Mouse (Mus musculus): ENCODE results near the gene A730049H05Rik. TPM values are rescaled to one million over a fixed set of nuclear protein-coding genes. Genes with fewer than 3 reads are reported as not detected.

The A730049H05Rik gene
- polyA plus RNA-seq, 1 experiment from 2014 or later, result 1.6 TPM

DNA sequence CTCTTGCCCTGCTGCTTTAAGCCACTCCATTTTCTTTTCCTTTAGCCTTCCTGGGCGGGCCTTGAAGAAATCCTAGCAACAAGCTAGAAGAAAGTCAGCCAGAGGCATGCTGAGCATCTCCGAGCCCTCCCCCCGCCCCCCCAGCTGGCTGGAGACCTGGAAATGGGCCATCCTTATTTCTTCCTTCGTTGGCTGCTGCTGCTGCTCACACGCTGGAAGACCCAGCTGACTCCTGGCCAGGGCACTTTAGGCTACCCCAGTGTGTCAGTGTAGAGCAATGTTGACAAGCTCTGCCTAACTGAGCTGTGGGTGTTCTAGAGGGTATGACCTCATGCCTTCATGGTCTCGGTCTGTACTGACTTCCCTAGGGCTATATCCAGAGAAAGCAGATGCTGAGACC is 13.1 kb upstream of the A730049H05Rik start:
- no peaks in the 10 kb centered on the region for H3K27me3 ChIP-seq
- no peak overlapping the region for H3K4me2 ChIP-seq (replicated peaks)
- no peak for ATAC-seq (ENCODE audit: insufficient number of reproducible peaks, insufficient read depth, low FRiP score, low TSS enrichment)
- H3K4me1 ChIP-seq, result no peaks in the 10 kb centered on the region
- WGBS, result 64% methylated on average over 6 of the region's 6 CpGs
- H3K27ac ChIP-seq, result no peak overlapping the region
- H3K9ac ChIP-seq, result no peak overlapping the region
- H3K9me3 ChIP-seq, result no peaks in the 10 kb centered on the region
- H3K4me3 ChIP-seq, result no peak overlapping the region
- peaks cover 17% of the 10 kb centered on the region for H3K36me3 ChIP-seq

DNA sequence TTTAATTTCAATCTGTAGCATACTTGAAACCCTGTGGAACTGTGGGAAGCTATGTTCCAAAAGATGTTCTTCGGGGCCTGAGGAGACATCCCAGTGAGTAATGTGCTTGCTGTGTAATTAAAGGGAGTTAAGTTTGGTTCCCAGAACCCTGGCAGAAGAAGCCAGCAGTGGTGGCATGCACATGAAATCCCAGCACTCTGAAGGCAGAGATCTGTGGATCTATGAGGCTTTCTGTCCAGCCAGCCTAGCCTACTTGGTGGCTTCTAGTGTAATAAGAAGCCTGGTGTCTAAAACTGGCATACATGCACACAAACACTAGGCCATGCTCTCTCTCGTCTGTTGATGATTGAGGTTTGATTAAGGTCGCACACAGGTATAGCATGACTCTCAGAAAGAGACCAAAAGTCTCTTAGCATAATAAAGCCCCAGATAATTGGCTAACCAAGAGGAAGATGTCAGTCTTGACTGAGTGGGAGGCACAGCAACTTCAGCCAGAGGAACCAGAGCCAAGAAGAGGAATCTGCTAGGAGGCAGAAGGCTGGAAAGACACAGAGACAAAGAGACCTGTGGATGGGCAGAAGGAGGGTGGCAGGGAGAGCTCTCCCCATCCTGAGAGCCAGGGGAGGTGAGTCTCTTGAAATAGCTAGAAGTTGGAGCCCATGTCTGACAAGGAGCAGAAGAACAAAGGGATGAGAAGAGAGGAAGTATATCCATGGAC is 11.9 kb upstream of the A730049H05Rik start:
- no peaks in the 10 kb centered on the region for H3K27me3 ChIP-seq
- H3K9ac ChIP-seq, result no peak overlapping the region
- H3K4me3 ChIP-seq, result no peak overlapping the region
- H3K9me3 ChIP-seq, result no peaks in the 10 kb centered on the region
- H3K4me1 ChIP-seq, result no peaks in the 10 kb centered on the region
- H3K36me3 ChIP-seq, result peaks cover 17% of the 10 kb centered on the region
- WGBS, result 66% methylated on average over 3 of the region's 3 CpGs
- no peak for ATAC-seq (ENCODE audit: insufficient number of reproducible peaks, insufficient read depth, low FRiP score, low TSS enrichment)
- no peak overlapping the region for H3K4me2 ChIP-seq (replicated peaks)
- no peak overlapping the region for H3K27ac ChIP-seq

- H3K4me3 ChIP-seq, result no peak overlapping the region
- ATAC-seq (ENCODE audit: insufficient number of reproducible peaks, insufficient read depth, low FRiP score, low TSS enrichment), result no peak
- WGBS, result 93% methylated on average over 3 of the region's 3 CpGs
- H3K27ac ChIP-seq, result no peak overlapping the region
- H3K4me2 ChIP-seq (replicated peaks), result no peak overlapping the region
- H3K9me3 ChIP-seq, result no peaks in the 10 kb centered on the region
- H3K36me3 ChIP-seq, result peaks cover 13% of the 10 kb centered on the region
- H3K4me1 ChIP-seq, result no peaks in the 10 kb centered on the region
- no peaks in the 10 kb centered on the region for H3K27me3 ChIP-seq
- no peak overlapping the region for H3K9ac ChIP-seq
These were observed 6.5 kb upstream of the A730049H05Rik start for GRCm38 (mm10) chr6:92809818-92810217.

DNA sequence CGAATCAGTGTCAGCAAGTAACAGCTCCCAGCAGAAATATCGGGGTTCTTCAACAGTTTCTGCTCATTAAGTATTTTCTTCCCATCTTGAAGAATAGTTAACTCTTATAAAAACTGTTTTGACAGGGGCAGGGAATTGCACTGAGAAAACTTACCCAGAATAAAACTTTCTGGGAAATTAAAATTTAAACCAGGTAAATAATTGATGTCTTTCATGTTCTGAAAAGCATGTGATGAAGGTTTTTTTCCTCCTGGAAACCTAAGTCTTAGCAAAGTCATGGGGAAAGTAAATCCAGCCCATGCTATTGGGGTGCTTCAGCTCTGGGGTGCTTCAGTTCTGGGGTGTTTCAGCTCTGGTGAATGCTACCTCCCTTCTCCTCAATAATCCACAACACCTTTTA is 5.7 kb upstream of the A730049H05Rik start:
- H3K4me3 ChIP-seq, result no peak overlapping the region
- H3K4me2 ChIP-seq (replicated peaks), result no peak overlapping the region
- no peak overlapping the region for H3K9ac ChIP-seq
- ATAC-seq (ENCODE audit: insufficient number of reproducible peaks, insufficient read depth, low FRiP score, low TSS enrichment), result no peak
- no peaks in the 10 kb centered on the region for H3K27me3 ChIP-seq
- no peak overlapping the region for H3K27ac ChIP-seq
- peaks cover 13% of the 10 kb centered on the region for H3K36me3 ChIP-seq
- 92% methylated on average over 2 of the region's 2 CpGs for WGBS
- H3K9me3 ChIP-seq, result no peaks in the 10 kb centered on the region
- H3K4me1 ChIP-seq, result no peaks in the 10 kb centered on the region

DNA sequence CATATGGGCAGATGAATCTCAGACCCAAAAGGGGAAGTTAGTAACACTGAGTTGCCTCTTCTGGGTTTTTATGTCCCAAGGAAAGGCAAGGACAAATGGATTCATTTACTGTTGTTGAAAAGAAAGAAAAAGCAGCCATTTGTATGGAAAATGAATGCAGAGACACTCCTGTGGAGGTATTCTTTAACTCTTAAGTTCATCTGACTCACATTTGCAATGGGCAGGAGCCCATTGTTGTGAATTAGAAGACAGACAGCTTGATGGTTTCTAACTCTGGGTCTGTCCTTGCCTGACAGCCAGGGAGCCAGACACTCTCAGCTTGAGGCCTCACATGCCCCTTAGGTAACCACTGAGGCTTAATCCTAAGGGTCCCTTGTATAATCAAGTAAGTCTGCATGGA is 4.7 kb upstream of the A730049H05Rik start:
- Histone ChIP-seq H3K27me3 (no peaks in the 10 kb centered on the region), H3K4me2 (replicated peaks) (no peak overlapping the region), H3K4me3 (no peak overlapping the region), H3K9ac (no peak overlapping the region), H3K36me3 (peaks cover 8% of the 10 kb centered on the region), H3K9me3 (no peaks in the 10 kb centered on the region), H3K4me1 (peaks cover 6% of the 10 kb centered on the region), H3K27ac (no peak overlapping the region)
- no peak for ATAC-seq (ENCODE audit: insufficient number of reproducible peaks, insufficient read depth, low FRiP score, low TSS enrichment)

DNA sequence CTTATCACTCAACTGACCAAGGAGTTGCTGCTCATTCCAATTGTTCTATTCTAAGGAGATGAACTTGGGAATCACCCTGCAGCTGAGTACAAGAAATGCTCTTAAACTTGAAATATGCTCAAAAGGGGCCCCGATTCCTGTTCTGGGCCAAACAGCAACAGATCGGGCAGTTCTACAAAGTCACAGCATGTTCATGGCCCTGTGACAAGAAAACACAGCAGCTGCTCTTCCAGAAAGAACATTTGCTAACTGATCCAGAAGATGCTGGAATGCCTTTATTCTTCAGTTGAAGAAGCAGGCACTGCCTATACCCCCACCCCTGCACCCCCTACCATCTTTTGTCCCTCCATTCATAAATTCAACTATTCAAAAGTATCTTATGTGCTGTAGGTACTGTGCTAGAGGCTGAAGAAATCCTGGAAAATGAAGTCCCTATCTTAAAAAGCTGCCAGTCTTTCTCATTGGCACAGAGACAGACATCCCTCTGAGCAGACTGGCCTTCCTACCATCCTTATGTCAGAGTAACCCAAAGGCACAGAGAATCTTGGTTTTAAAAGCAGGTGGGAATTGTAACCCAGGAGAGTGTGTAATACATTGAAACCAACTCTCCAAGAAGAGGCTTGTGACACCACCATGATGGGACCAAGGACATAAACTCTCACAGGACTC is 3.4 kb upstream of the A730049H05Rik start:
- Histone ChIP-seq H3K9ac (no peak overlapping the region), H3K27me3 (no peaks in the 10 kb centered on the region), H3K36me3 (peaks cover 3% of the 10 kb centered on the region; the same call in 1 of the 2 replicates), H3K4me3 (no peak overlapping the region), H3K4me1 (peaks cover 8% of the 10 kb centered on the region), H3K27ac (no peak overlapping the region), H3K4me2 (replicated peaks) (no peak overlapping the region), H3K9me3 (no peaks in the 10 kb centered on the region)
- no peak for ATAC-seq (ENCODE audit: insufficient number of reproducible peaks, insufficient read depth, low FRiP score, low TSS enrichment)
- 81% methylated on average over 2 of the region's 2 CpGs for WGBS

DNA sequence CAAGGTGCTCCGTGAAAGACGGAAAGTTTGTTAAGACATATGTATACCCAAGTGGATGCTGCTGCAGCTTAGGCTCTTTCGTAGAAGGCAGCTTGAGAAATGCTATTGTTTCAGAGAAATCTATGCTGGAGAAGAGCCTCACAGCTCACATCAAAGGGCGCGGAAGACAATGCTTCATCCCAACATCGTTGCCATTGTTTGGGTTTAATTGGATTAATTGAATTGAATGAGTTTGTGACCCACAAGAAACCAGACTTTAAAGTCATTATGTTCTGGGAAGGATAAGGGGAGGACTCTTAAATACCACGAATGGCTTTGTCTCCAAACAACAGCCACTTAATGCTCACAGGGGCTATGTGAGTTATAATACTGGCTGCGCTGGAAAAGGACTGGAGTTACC is 1.4 kb downstream of the A730049H05Rik start:
- WGBS, result 54% methylated on average over 8 of the region's 8 CpGs
- Histone ChIP-seq H3K27me3 (no peaks in the 10 kb centered on the region), H3K27ac (no peak overlapping the region), H3K9me3 (no peaks in the 10 kb centered on the region), H3K9ac (no peak overlapping the region), H3K4me3 (no peak overlapping the region), H3K36me3 (peaks cover 3% of the 10 kb centered on the region; the same call in 1 of the 2 replicates), H3K4me1 (peaks cover 8% of the 10 kb centered on the region), H3K4me2 (replicated peaks) (no peak overlapping the region)
- ATAC-seq (ENCODE audit: insufficient number of reproducible peaks, insufficient read depth, low FRiP score, low TSS enrichment), result no peak

DNA sequence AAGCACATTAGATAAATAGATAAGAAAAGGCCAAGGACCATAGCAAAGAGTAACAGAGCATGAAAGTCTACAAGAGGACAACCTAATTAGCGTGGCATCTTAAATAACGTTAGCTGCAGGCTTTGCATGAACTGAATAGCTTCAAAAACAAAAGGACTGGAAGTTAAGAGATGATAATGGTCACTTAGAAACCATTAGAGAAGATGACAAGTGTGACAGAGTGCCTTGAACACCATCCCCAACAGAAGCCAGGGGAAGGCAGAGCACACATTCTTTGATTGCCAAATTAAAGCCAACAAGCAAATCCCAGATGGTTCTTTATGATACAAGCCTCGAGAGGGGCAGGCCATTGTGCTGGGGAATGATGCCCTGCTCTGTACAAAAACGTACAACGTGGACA is 5.3 kb downstream of the A730049H05Rik start:
- H3K9ac ChIP-seq, result no peak overlapping the region
- H3K9me3 ChIP-seq, result no peaks in the 10 kb centered on the region
- peaks cover 2% of the 10 kb centered on the region; the same call in 1 of the 2 replicates for H3K4me1 ChIP-seq
- no peak overlapping the region for H3K4me2 ChIP-seq (replicated peaks)
- 48% methylated on average over 5 of the region's 5 CpGs for WGBS
- ATAC-seq (ENCODE audit: insufficient number of reproducible peaks, insufficient read depth, low FRiP score, low TSS enrichment), result no peak
- H3K4me3 ChIP-seq, result no peak overlapping the region
- H3K27me3 ChIP-seq, result 0 out of 2 replicates have a peak, but pooled peaks cover 2% of the 10 kb centered on the region
- H3K27ac ChIP-seq, result no peak overlapping the region
- no peaks in the 10 kb centered on the region for H3K36me3 ChIP-seq

DNA sequence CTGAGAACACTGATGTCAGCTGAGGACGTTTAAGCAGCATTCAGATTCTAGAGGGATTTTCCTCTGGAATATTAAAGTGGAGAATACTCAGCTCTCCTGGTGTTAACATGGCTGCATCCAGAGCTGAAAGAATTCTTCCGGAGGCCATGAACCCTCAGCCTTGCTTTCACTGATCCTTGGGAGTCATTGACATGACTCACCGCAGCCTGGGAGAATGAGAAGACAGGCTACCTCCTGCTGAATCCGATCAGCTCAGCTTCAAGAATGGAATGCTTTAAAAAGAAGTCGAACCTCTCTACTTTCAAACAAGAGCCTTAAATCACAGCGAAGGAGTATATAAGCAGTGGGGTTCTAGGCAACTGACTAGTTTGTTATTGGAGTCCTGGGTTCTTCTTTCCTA is 5.7 kb downstream of the A730049H05Rik start:
- Histone ChIP-seq H3K9ac (no peak overlapping the region), H3K9me3 (no peaks in the 10 kb centered on the region), H3K36me3 (no peaks in the 10 kb centered on the region), H3K27me3 (0 out of 2 replicates have a peak, but pooled peaks cover 2% of the 10 kb centered on the region), H3K4me3 (no peak overlapping the region), H3K4me1 (peaks cover under 1% of the 10 kb centered on the region; the same call in 1 of the 2 replicates), H3K4me2 (replicated peaks) (no peak overlapping the region), H3K27ac (no peak overlapping the region)
- ATAC-seq (ENCODE audit: insufficient number of reproducible peaks, insufficient read depth, low FRiP score, low TSS enrichment), result no peak
- 65% methylated on average over 6 of the region's 6 CpGs for WGBS

GRCm38 (mm10) chr6:92823991-92824390 is 7.7 kb downstream of the A730049H05Rik start:
- peaks cover 11% of the 10 kb centered on the region for H3K4me1 ChIP-seq
- no peaks in the 10 kb centered on the region for H3K9me3 ChIP-seq
- H3K4me2 ChIP-seq (replicated peaks), result no peak overlapping the region
- no peak overlapping the region for H3K27ac ChIP-seq
- 31% methylated on average over 7 of the region's 7 CpGs for WGBS
- H3K27me3 ChIP-seq, result 0 out of 2 replicates have a peak, but pooled peaks cover 2% of the 10 kb centered on the region
- H3K4me3 ChIP-seq, result no peak overlapping the region
- no peak overlapping the region for H3K9ac ChIP-seq
- no peaks in the 10 kb centered on the region for H3K36me3 ChIP-seq
- ATAC-seq (ENCODE audit: insufficient number of reproducible peaks, insufficient read depth, low FRiP score, low TSS enrichment), result no peak

DNA sequence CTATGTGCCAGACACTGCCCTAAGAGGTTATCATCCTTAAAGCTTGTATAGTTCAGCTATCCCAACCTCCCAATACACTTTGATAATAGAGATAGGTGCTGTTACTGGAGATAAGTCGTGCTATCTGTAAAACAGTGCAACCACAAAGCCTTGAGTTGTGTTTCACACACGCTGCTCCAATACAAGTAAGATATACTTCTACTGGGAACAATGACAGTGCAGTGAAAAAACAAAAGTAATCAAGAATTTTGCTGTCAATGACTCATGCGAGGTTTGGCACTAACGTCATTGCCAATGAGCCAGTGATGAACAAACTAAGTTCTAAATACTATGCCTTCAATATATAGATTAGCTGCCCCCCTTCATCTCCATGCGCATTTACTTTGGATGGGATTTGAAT is 10.3 kb downstream of the A730049H05Rik start:
- H3K4me3 ChIP-seq, result no peak overlapping the region
- 85% methylated on average over 5 of the region's 5 CpGs for WGBS
- H3K9me3 ChIP-seq, result no peaks in the 10 kb centered on the region
- peaks cover 11% of the 10 kb centered on the region for H3K4me1 ChIP-seq
- no peak for ATAC-seq (ENCODE audit: insufficient number of reproducible peaks, insufficient read depth, low FRiP score, low TSS enrichment)
- H3K27me3 ChIP-seq, result 0 out of 2 replicates have a peak, but pooled peaks cover 2% of the 10 kb centered on the region
- no peak overlapping the region for H3K9ac ChIP-seq
- no peak overlapping the region for H3K27ac ChIP-seq
- H3K4me2 ChIP-seq (replicated peaks), result no peak overlapping the region
- no peaks in the 10 kb centered on the region for H3K36me3 ChIP-seq

DNA sequence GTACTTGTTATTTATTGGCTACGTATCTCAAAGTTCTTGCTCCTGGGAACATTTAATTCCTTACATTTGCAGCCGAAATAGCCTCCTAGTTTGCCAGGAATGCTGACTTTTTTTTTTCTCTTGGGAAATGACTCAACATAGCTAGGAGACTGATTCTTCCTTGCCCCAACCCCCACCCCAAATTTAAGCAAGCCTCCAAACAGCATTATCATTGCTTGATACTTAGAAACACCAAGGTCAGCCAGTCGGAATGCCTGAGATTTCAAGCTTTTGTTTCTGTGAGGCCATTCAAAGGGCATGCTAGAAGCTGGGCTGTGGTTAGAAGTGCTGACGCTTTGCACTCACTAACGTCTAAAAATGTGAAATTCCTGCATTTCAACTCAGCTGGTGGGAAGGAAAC is 11.1 kb downstream of the A730049H05Rik start:
- H3K4me3 ChIP-seq, result no peak overlapping the region
- WGBS, result 36% methylated on average over 5 of the region's 5 CpGs
- no peak for ATAC-seq (ENCODE audit: insufficient number of reproducible peaks, insufficient read depth, low FRiP score, low TSS enrichment)
- H3K27ac ChIP-seq, result no peak overlapping the region
- H3K9me3 ChIP-seq, result no peaks in the 10 kb centered on the region
- H3K9ac ChIP-seq, result no peak overlapping the region
- 0 out of 2 replicates have a peak, but pooled peaks cover 2% of the 10 kb centered on the region for H3K27me3 ChIP-seq
- no peak overlapping the region for H3K4me2 ChIP-seq (replicated peaks)
- H3K36me3 ChIP-seq, result no peaks in the 10 kb centered on the region
- H3K4me1 ChIP-seq, result peaks cover 11% of the 10 kb centered on the region
